Mouse (Mus musculus): ENCODE data around the gene Tmem167. TPM values are rescaled to one million over a fixed set of nuclear protein-coding genes. Genes with fewer than 3 reads are reported as not detected.
"Not testable (repeated sequence)": the region's sequence is repeated elsewhere in the genome, so short reads cannot be mapped to it uniquely, and the experiment has no call there.

The Tmem167 gene
- 91.0 and 91.2 TPM in 2 replicates for polyA plus RNA-seq (2015; fragmentation: Nextera tagmentation; extraction: Ambion mirVana)

- Histone ChIP-seq H3K4me2 (replicated peaks) (peak within 1 kb of the TSS; percentile 89), H3K9ac (peak within 1 kb of the TSS; percentile 96), H3K9me3 (no peaks in the 10 kb centered on the region), H3K27me3 (no peaks in the 10 kb centered on the region), H3K4me3 (peak within 1 kb of the TSS; percentile 89), H3K36me3 (peaks cover 8% of the 10 kb centered on the region; the same call in 1 of the 2 replicates), H3K4me1 (peaks cover 2% of the 10 kb centered on the region; the same call in 1 of the 2 replicates), H3K27ac (peak within 1 kb of the TSS; percentile 90)
- WGBS = 3% methylated on average over 41 of the region's 41 CpGs
- peak; percentile 100 for ATAC-seq (ENCODE audit: low FRiP score, low read depth)
These were observed at the start of gene Tmem167, which contains the start of gene Xrcc4 for GRCm38 (mm10) chr13:90088962-90089824. Gene Tmem167 (plus strand): TSS chr13:90089123. Gene Xrcc4 (minus strand): TSS chr13:90089608.

- H3K4me1 ChIP-seq = no peaks in the 10 kb centered on the region
- no peak overlapping the region for H3K9ac ChIP-seq
- 13% methylated on average over 2 of the region's 2 CpGs for WGBS
- no peak for ATAC-seq (ENCODE audit: low FRiP score, low read depth)
- no peaks in the 10 kb centered on the region for H3K36me3 ChIP-seq
- no peaks in the 10 kb centered on the region for H3K9me3 ChIP-seq
- H3K27me3 ChIP-seq = no peaks in the 10 kb centered on the region
- H3K4me2 ChIP-seq (replicated peaks) = no peak overlapping the region
- no peak overlapping the region for H3K27ac ChIP-seq
- H3K4me3 ChIP-seq = no peak overlapping the region
These were observed 49.3 kb upstream of the Tmem167 start for GRCm38 (mm10) chr13:90039613-90040012.

DNA sequence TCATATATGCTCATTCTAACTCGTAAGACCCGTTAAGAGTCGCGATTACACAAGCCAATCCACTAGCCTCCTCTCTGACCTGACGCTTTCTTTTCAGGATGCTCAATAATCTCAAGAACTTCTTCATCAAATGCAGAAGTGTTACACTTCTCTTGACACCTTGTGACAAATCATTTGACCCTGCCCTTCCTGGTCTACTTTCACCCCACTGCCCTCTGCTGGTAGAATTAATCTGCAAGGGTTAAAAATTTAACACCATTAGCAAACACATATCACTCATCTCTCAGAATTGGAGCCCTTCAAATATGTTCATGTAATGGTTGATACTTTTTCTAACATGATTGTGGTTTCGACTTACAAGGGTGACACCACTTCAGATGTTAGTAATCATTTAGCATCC lies 37.2 kb upstream of the Tmem167 start:
- Histone ChIP-seq H3K4me1 (no peaks in the 10 kb centered on the region), H3K4me3 (no peak overlapping the region), H3K27ac (no peak overlapping the region), H3K36me3 (no peaks in the 10 kb centered on the region), H3K9me3 (no peaks in the 10 kb centered on the region), H3K4me2 (replicated peaks) (no peak overlapping the region), H3K27me3 (no peaks in the 10 kb centered on the region), H3K9ac (no peak overlapping the region)
- no peak for ATAC-seq (ENCODE audit: low FRiP score, low read depth)
- 77% methylated on average over 6 of the region's 6 CpGs for WGBS

- H3K9ac ChIP-seq = no peak overlapping the region
- no peak overlapping the region for H3K4me2 ChIP-seq (replicated peaks)
- H3K36me3 ChIP-seq = no peaks in the 10 kb centered on the region
- no peak for ATAC-seq (ENCODE audit: low FRiP score, low read depth)
- H3K9me3 ChIP-seq = no peaks in the 10 kb centered on the region
- H3K27ac ChIP-seq = no peak overlapping the region
- H3K27me3 ChIP-seq = no peaks in the 10 kb centered on the region
- 82% methylated on average over 3 of the region's 3 CpGs for WGBS
- H3K4me1 ChIP-seq = no peaks in the 10 kb centered on the region
- H3K4me3 ChIP-seq = no peak overlapping the region
These were observed 36.5 kb upstream of the Tmem167 start for GRCm38 (mm10) chr13:90052408-90052807.

- no peak for ATAC-seq (ENCODE audit: low FRiP score, low read depth)
- Histone ChIP-seq H3K9me3 (no peaks in the 10 kb centered on the region), H3K9ac (no peak overlapping the region), H3K27me3 (no peaks in the 10 kb centered on the region), H3K36me3 (no peaks in the 10 kb centered on the region), H3K4me1 (no peaks in the 10 kb centered on the region), H3K4me2 (replicated peaks) (no peak overlapping the region), H3K27ac (no peak overlapping the region), H3K4me3 (no peak overlapping the region)
- 91% methylated on average over 1 of the region's 1 CpGs for WGBS
These were observed 27.0 kb upstream of the Tmem167 start for GRCm38 (mm10) chr13:90061877-90062276.

GRCm38 (mm10) chr13:90089825-90090183 lies 881 bp downstream of the Tmem167 start:
- ATAC-seq (ENCODE audit: low FRiP score, low read depth) = peak; percentile 72
- peak overlapping the region; percentile 90 for H3K27ac ChIP-seq
- H3K27me3 ChIP-seq = no peaks in the 10 kb centered on the region
- WGBS = under 1% methylated on average over 27 of the region's 27 CpGs
- peak overlapping the region; percentile 96 for H3K9ac ChIP-seq
- H3K4me3 ChIP-seq = peak overlapping the region; percentile 89
- no peaks in the 10 kb centered on the region for H3K9me3 ChIP-seq
- H3K36me3 ChIP-seq = peaks cover 8% of the 10 kb centered on the region; the same call in 1 of the 2 replicates
- peak overlapping the region; percentile 89 for H3K4me2 ChIP-seq (replicated peaks)
- peaks cover 2% of the 10 kb centered on the region; the same call in 1 of the 2 replicates for H3K4me1 ChIP-seq

DNA sequence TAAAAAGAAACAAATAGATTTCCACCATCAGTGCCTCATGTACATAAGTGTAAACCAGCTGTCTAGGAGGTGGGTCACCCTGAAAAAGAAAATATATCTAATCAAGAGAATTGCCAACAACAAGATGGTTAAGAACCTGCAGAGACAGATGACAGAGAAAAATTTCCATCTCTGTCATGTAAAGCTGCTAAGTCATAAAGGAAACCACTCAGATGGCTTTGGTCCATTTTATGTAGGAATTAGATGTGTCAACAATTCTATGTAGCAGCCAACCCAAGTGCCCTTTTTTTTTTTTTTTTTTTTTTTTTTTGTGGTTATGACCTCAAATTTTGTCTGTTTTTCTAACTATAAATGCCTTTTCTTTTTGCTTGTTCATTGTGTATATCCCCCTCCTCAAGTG lies 12.6 kb downstream of the Tmem167 start:
- no peaks in the 10 kb centered on the region for H3K9me3 ChIP-seq
- H3K9ac ChIP-seq = no peak overlapping the region
- peaks cover 48% of the 10 kb centered on the region for H3K36me3 ChIP-seq
- no peaks in the 10 kb centered on the region for H3K4me1 ChIP-seq
- H3K27ac ChIP-seq = no peak overlapping the region
- H3K4me2 ChIP-seq (replicated peaks) = no peak overlapping the region
- H3K27me3 ChIP-seq = no peaks in the 10 kb centered on the region
- ATAC-seq (ENCODE audit: low FRiP score, low read depth) = no peak
- no peak overlapping the region for H3K4me3 ChIP-seq

DNA sequence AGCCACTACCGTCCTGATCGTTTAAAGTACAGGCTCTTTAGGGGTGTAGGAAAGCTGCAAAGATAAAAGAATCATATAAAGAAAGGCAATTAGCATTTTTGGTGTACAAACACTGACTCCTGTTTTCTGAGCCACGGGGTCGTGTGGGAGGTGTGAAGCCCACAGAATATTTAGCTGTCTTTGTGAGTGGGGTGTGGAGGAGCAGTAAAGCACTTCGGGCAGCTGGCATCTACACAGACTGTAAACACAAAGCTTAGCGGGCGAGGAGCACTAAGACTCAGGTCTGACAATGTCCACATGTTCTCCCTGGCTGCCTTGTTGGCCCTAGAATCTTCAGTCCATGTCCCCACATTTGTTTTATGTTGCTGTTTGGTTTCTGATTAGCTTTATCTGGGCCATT lies 17.2 kb downstream of the Tmem167 start:
- H3K27ac ChIP-seq = no peak overlapping the region
- no peak for ATAC-seq (ENCODE audit: low FRiP score, low read depth)

GRCm38 (mm10) chr13:90108746-90109145 lies 19.8 kb downstream of the Tmem167 start:
- H3K36me3 ChIP-seq = peaks cover 36% of the 10 kb centered on the region
- H3K4me3 ChIP-seq; H3K4me2 ChIP-seq (replicated peaks); ATAC-seq (ENCODE audit: low FRiP score, low read depth); H3K9ac ChIP-seq; H3K4me1 ChIP-seq; H3K27ac ChIP-seq; H3K9me3 ChIP-seq; H3K27me3 ChIP-seq: not testable (repeated sequence)
- 95% methylated on average over 5 of the region's 5 CpGs for WGBS

More for the DNA sequence above, 17.2 kb downstream of the Tmem167 start:
- H3K27me3 ChIP-seq = no peaks in the 10 kb centered on the region
- 93% methylated on average over 7 of the region's 7 CpGs for WGBS
- H3K4me2 ChIP-seq (replicated peaks) = no peak overlapping the region
- no peaks in the 10 kb centered on the region for H3K9me3 ChIP-seq
- no peak overlapping the region for H3K9ac ChIP-seq
- no peaks in the 10 kb centered on the region for H3K4me1 ChIP-seq
- H3K36me3 ChIP-seq = peaks cover 53% of the 10 kb centered on the region
- no peak overlapping the region for H3K4me3 ChIP-seq

DNA sequence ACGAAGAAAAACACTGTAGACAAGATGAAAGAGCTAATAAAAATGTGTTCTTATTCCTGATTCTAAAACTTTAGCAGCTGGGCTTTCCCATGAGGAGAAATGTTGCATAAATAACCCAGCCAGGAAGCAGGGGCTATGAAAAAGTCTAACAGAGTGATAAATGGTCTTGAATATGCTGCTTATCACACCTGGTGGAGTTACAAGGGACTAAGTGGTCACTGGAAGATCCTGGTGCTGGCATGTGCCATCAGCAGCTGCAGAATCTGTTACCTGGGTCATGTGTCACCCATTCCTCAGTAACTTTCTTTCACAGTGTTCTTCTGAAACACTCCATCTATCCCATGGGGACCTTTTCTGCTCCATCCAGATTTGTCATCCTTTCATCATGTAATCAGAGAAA lies 22.8 kb downstream of the Tmem167 start:
- no peak for ATAC-seq (ENCODE audit: low FRiP score, low read depth)
- 67% methylated on average over 1 of the region's 1 CpGs for WGBS
- H3K4me3 ChIP-seq = no peak overlapping the region

GRCm38 (mm10) chr13:90136156-90136910 lies 47.4 kb downstream of the Tmem167 start:
- 71% methylated on average over 3 of the region's 3 CpGs for WGBS
- H3K27ac ChIP-seq = 0 out of 2 replicates have a peak overlapping the region, but pooled peaks have one; percentile 33
- no peaks in the 10 kb centered on the region for H3K9me3 ChIP-seq
- no peak overlapping the region for H3K9ac ChIP-seq
- no peak overlapping the region for H3K4me3 ChIP-seq
- H3K4me1 ChIP-seq = peaks cover 8% of the 10 kb centered on the region; the same call in 1 of the 2 replicates
- no peak overlapping the region for H3K4me2 ChIP-seq (replicated peaks)
- peak; percentile 61; the same call in 1 of the 2 replicates for ATAC-seq (ENCODE audit: low FRiP score, low read depth)
- H3K27me3 ChIP-seq = no peaks in the 10 kb centered on the region
- H3K36me3 ChIP-seq = no peaks in the 10 kb centered on the region

More for the DNA sequence above, 22.8 kb downstream of the Tmem167 start:
- H3K9ac ChIP-seq = no peak overlapping the region
- H3K27me3 ChIP-seq = no peaks in the 10 kb centered on the region
- H3K4me1 ChIP-seq = no peaks in the 10 kb centered on the region
- no peak overlapping the region for H3K4me2 ChIP-seq (replicated peaks)
- H3K9me3 ChIP-seq = no peaks in the 10 kb centered on the region
- peaks cover 10% of the 10 kb centered on the region for H3K36me3 ChIP-seq
- H3K27ac ChIP-seq = no peak overlapping the region

DNA sequence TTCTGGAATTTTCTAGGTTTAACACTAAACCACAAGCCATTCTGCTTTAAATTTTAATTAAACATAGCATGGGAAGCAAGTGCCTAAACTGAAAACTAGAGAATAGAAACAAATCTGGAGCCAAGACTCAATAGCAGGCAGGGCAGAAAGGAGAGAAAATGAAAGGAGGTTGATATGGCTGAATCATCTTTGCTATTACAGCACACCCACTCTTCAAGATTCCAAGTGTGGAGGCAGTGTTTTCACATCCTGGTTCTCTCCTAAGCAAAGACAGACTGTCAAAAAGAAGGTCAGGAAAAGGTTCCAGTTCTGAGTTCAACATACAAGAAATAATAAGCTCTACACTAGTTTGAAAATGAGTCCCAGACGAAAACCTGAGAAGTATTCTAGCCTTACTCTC lies 52.8 kb downstream of the Tmem167 start:
- Histone ChIP-seq H3K4me3 (no peak overlapping the region), H3K9me3 (no peaks in the 10 kb centered on the region), H3K27ac (no peak overlapping the region), H3K36me3 (no peaks in the 10 kb centered on the region), H3K4me1 (peaks cover 2% of the 10 kb centered on the region; the same call in 1 of the 2 replicates), H3K4me2 (replicated peaks) (no peak overlapping the region), H3K27me3 (no peaks in the 10 kb centered on the region), H3K9ac (no peak overlapping the region)
- ATAC-seq (ENCODE audit: low FRiP score, low read depth) = no peak
- WGBS = 80% methylated on average over 1 of the region's 1 CpGs

All from limb, embryonic 13.5 days (tissue).